Mouse (Mus musculus) liver, adult 2 months (tissue): ENCODE data around the gene Pdzd2.

Experiments used
- CTCF ChIP-seq: fragments of 200-500 bp; IDR thresholded peaks from 2 replicates; pipeline ENCODE4 v1.5.1; 2011; ENCODE audit warnings: low read depth, low read length, control low read depth
- POLR2A ChIP-seq: fragments of 200-500 bp; IDR thresholded peaks from 2 replicates; pipeline ENCODE4 v1.6.1; 2011; ENCODE audit warnings: low read length, control low read depth; ENCODE audit not compliant: insufficient read depth; ENCODE audit errors: extremely low read depth

GRCm38 (mm10) chr15:12456808-12457207 is 282.9 kb downstream of the Pdzd2 start:
- no peak for TF ChIP-seq POLR2A
- no peak for TF ChIP-seq CTCF
